Mouse (Mus musculus) ES-E14 (cell line): ENCODE measurements around the gene Disp1.

ENCODE experiments used
- HCFC1 ChIP-seq: IDR thresholded peaks from 2 replicates; pipeline ENCODE4 v1.6.1; 2012; ENCODE audit warnings: low read length, inconsistent platforms, borderline replicate concordance; ENCODE audit not compliant: insufficient read depth
- MAFK ChIP-seq: IDR thresholded peaks from 2 replicates; pipeline ENCODE4 v1.6.1; 2014; ENCODE audit warnings: mild to moderate bottlenecking, low read depth, low read length, inconsistent platforms; ENCODE audit not compliant: insufficient read depth
- ZNF384 ChIP-seq: IDR thresholded peaks from 2 replicates; pipeline ENCODE4 v1.6.1; 2012; ENCODE audit warnings: low read depth, low read length, inconsistent platforms

- TF ChIP-seq ZNF384 (no peak), MAFK (no peak), HCFC1 (no peak)
These were observed 137.0 kb downstream of the Disp1 start for GRCm38 (mm10) chr1:183084085-183085050.
